Mouse (Mus musculus) lung, embryonic 14.5 days (tissue): ENCODE data around the gene Zfp169. TPM values are rescaled to one million over a fixed set of nuclear protein-coding genes. Genes with fewer than 3 reads are reported as not detected.

Experiments used
- ATAC-seq: fragments of 200-750 bp; cut with Nextera tagmentation; 2 replicates; pipeline ENCODE4 v1.8.0; 2017; ENCODE audit warnings: mild to moderate bottlenecking, moderate TSS enrichment, moderate library complexity; ENCODE audit not compliant: insufficient read depth
- DNase-seq: peaks from one replicate; pipeline ENCODE4 v3.0.0-alpha.2; 2015
- H3K27ac ChIP-seq: fragments of 300-500 bp; sonication (generic); 2 replicates; pipeline ENCODE4 v1.5.1; 2014; ENCODE audit warnings: low read depth, mild to moderate bottlenecking, moderate library complexity
- H3K27me3 ChIP-seq: fragments of 300-500 bp; sonication (generic); 2 replicates; pipeline ENCODE4 v1.6.1; 2014; ENCODE audit warnings: low read length, control low read depth; ENCODE audit not compliant: insufficient read depth
- H3K36me3 ChIP-seq: fragments of 300-500 bp; sonication (generic); 2 replicates; pipeline ENCODE4 v1.6.1; 2014; ENCODE audit warnings: control low read depth; ENCODE audit not compliant: insufficient read depth
- H3K4me1 ChIP-seq: fragments of 300-500 bp; sonication (generic); 2 replicates; pipeline ENCODE4 v1.6.1; 2014; ENCODE audit warnings: antibody characterized with exemption, control low read depth; ENCODE audit not compliant: insufficient read depth
- H3K4me2 ChIP-seq: fragments of 300-500 bp; sonication (generic); 2 replicates; pipeline ENCODE4 v1.6.1; 2014; ENCODE audit warnings: mild to moderate bottlenecking
- H3K4me3 ChIP-seq: fragments of 300-500 bp; sonication (generic); 2 replicates; pipeline ENCODE4 v1.5.1; 2014; ENCODE audit warnings: low read depth, low read length
- H3K9ac ChIP-seq: fragments of 300-500 bp; sonication (generic); 2 replicates; pipeline ENCODE4 v1.6.1; 2014
- H3K9me3 ChIP-seq: fragments of 300-500 bp; sonication (generic); 2 replicates; pipeline ENCODE4 v1.6.1; 2016; ENCODE audit warnings: low read depth, low read length, control low read depth
- CTCF ChIP-seq: IDR thresholded peaks from 2 replicates; pipeline ENCODE4 v1.5.1; 2016; ENCODE audit warnings: antibody characterized with exemption, low read depth
- WGBS: fragments of 180-500 bp; shearing (Covaris S2); extraction: QIAGEN DNeasy Blood & Tissue Kit; methylation state at CpG from one replicate; pipeline ENCODE4 v1.1.7; 2014; 5-methylcytosine and 5-hydroxymethylcytosine counted together
- polyA plus RNA-seq: library from polyadenylated mRNA; unstranded; fragments of >200 nt; fragmentation: Nextera tagmentation; extraction: Ambion mirVana; gene quantifications from 2 replicates; pipeline ENCODE4 v1.2.1, GENCODE M21; 2014

The Zfp169 gene
- polyA plus RNA-seq, 1 experiment from 2014 or later = 5.2 TPM

GRCm38 (mm10) chr13:48493183-48493582 is 20.1 kb downstream of the Zfp169 start:
- H3K27me3 ChIP-seq = no peaks in the 10 kb centered on the region
- DNase-seq (no peak), ATAC-seq (no peak)
- H3K4me1 ChIP-seq = no peaks in the 10 kb centered on the region
- no peak overlapping the region for H3K4me3 ChIP-seq
- 56% methylated on average over 5 of the region's 5 CpGs for WGBS
- peaks cover 3% of the 10 kb centered on the region; the same call in 1 of the 2 replicates for H3K9me3 ChIP-seq
- H3K4me2 ChIP-seq = no peak overlapping the region
- TF ChIP-seq CTCF = no peak
- no peak overlapping the region for H3K27ac ChIP-seq
- H3K36me3 ChIP-seq = peaks cover 32% of the 10 kb centered on the region
- H3K9ac ChIP-seq = no peak overlapping the region

GRCm38 (mm10) chr13:48490396-48491182 is 22.7 kb downstream of the Zfp169 start:
- 83% methylated on average over 35 of the region's 35 CpGs for WGBS
- peaks cover 3% of the 10 kb centered on the region; the same call in 1 of the 2 replicates for H3K9me3 ChIP-seq
- H3K9ac ChIP-seq = no peak overlapping the region
- H3K4me2 ChIP-seq = no peak overlapping the region
- no peaks in the 10 kb centered on the region for H3K4me1 ChIP-seq
- ATAC-seq (no peak), DNase-seq (no peak)
- no peak overlapping the region for H3K4me3 ChIP-seq
- H3K27ac ChIP-seq = no peak overlapping the region
- no peaks in the 10 kb centered on the region for H3K27me3 ChIP-seq
- H3K36me3 ChIP-seq = peaks cover 34% of the 10 kb centered on the region
- no peak for TF ChIP-seq CTCF

- DNase-seq = no peak
- 0 out of 2 replicates have a peak, but pooled peaks cover 7% of the 10 kb centered on the region for H3K36me3 ChIP-seq
- TF ChIP-seq CTCF = no peak
- no peak overlapping the region for H3K9ac ChIP-seq
- no peak overlapping the region for H3K4me2 ChIP-seq
- H3K27me3 ChIP-seq = no peaks in the 10 kb centered on the region
- H3K27ac ChIP-seq = no peak overlapping the region
- ATAC-seq = no peak
- no peaks in the 10 kb centered on the region for H3K9me3 ChIP-seq
- WGBS = 84% methylated on average over 4 of the region's 4 CpGs
- no peaks in the 10 kb centered on the region for H3K4me1 ChIP-seq
- H3K4me3 ChIP-seq = no peak overlapping the region
Observed at GRCm38 (mm10) chr13:48483606-48484005, 29.6 kb downstream of the Zfp169 start.

- DNase-seq = no peak
- Histone ChIP-seq H3K9me3 (no peaks in the 10 kb centered on the region), H3K27me3 (no peaks in the 10 kb centered on the region), H3K4me1 (no peaks in the 10 kb centered on the region), H3K4me3 (no peak overlapping the region), H3K9ac (no peak overlapping the region), H3K27ac (no peak overlapping the region), H3K36me3 (no peaks in the 10 kb centered on the region), H3K4me2 (no peak overlapping the region)
- 55% methylated on average over 15 of the region's 15 CpGs for WGBS
- no peak for TF ChIP-seq CTCF
- no peak for ATAC-seq
Observed at GRCm38 (mm10) chr13:48468656-48469180, 44.5 kb downstream of the Zfp169 start.

- no peaks in the 10 kb centered on the region for H3K9me3 ChIP-seq
- no peaks in the 10 kb centered on the region for H3K27me3 ChIP-seq
- H3K27ac ChIP-seq = no peak overlapping the region
- no peaks in the 10 kb centered on the region for H3K36me3 ChIP-seq
- ATAC-seq (no peak), DNase-seq (no peak)
- no peak overlapping the region for H3K4me2 ChIP-seq
- H3K9ac ChIP-seq = no peak overlapping the region
- 44% methylated on average over 10 of the region's 10 CpGs for WGBS
- no peak for TF ChIP-seq CTCF
- H3K4me3 ChIP-seq = no peak overlapping the region
- H3K4me1 ChIP-seq = no peaks in the 10 kb centered on the region
Observed at GRCm38 (mm10) chr13:48466186-48466585, 47.1 kb downstream of the Zfp169 start.

GRCm38 (mm10) chr13:48464170-48464569 is 49.1 kb downstream of the Zfp169 start:
- ATAC-seq (no peak), DNase-seq (peak; percentile 91)
- Histone ChIP-seq H3K4me3 (no peak overlapping the region), H3K4me2 (no peak overlapping the region), H3K9me3 (no peaks in the 10 kb centered on the region), H3K36me3 (no peaks in the 10 kb centered on the region), H3K27me3 (no peaks in the 10 kb centered on the region), H3K27ac (no peak overlapping the region), H3K4me1 (no peaks in the 10 kb centered on the region), H3K9ac (no peak overlapping the region)
- 10% methylated on average over 4 of the region's 4 CpGs for WGBS
- peak; percentile 84 for TF ChIP-seq CTCF

GRCm38 (mm10) chr13:48459280-48459679 is 54.0 kb downstream of the Zfp169 start:
- H3K27ac ChIP-seq = no peak overlapping the region
- no peak overlapping the region for H3K4me2 ChIP-seq
- H3K9ac ChIP-seq = no peak overlapping the region
- H3K36me3 ChIP-seq = no peaks in the 10 kb centered on the region
- H3K27me3 ChIP-seq = no peaks in the 10 kb centered on the region
- DNase-seq = no peak
- whole genome bisulfite sequencing = 62% methylated on average over 5 of the region's 5 CpGs
- no peaks in the 10 kb centered on the region for H3K9me3 ChIP-seq
- ATAC-seq = no peak
- no peak for TF ChIP-seq CTCF
- no peak overlapping the region for H3K4me3 ChIP-seq
- H3K4me1 ChIP-seq = no peaks in the 10 kb centered on the region
